Mouse (Mus musculus) midbrain, embryonic 12.5 days (tissue): Measurements from ENCODE around the gene Spg11. TPM values are rescaled to one million over a fixed set of nuclear protein-coding genes. Genes with fewer than 3 reads are reported as not detected.

Experiments
- ATAC-seq: fragments of 200-750 bp; cut with Nextera tagmentation; 2 replicates; pipeline ENCODE4 v1.8.0; 2017; ENCODE audit warnings: low read depth, moderate TSS enrichment, moderate library complexity; ENCODE audit not compliant: low FRiP score
- H3K27ac ChIP-seq: fragments of 300-500 bp; sonication (generic); replicated peaks from 2 replicates; pipeline ENCODE4 v1.5.1; 2016; ENCODE audit warnings: mild to moderate bottlenecking
- H3K27me3 ChIP-seq: fragments of 300-500 bp; sonication (generic); 2 replicates; pipeline ENCODE4 v1.6.1; 2016; ENCODE audit warnings: mild to moderate bottlenecking
- H3K36me3 ChIP-seq: fragments of 300-500 bp; sonication (generic); 2 replicates; pipeline ENCODE4 v1.6.1; 2016
- H3K4me1 ChIP-seq: fragments of 300-500 bp; sonication (generic); 2 replicates; pipeline ENCODE4 v1.6.1; 2016
- H3K4me2 ChIP-seq: fragments of 300-500 bp; sonication (generic); replicated peaks from 2 replicates; pipeline ENCODE4 v1.6.1; 2016; ENCODE audit warnings: mild to moderate bottlenecking, moderate library complexity
- H3K4me3 ChIP-seq: fragments of 300-500 bp; sonication (generic); 2 replicates; pipeline ENCODE4 v1.5.1; 2016; ENCODE audit warnings: mild to moderate bottlenecking
- H3K9ac ChIP-seq: fragments of 300-500 bp; sonication (generic); replicated peaks from 2 replicates; pipeline ENCODE4 v1.6.1; 2016; ENCODE audit warnings: mild to moderate bottlenecking, moderate library complexity
- H3K9me3 ChIP-seq: fragments of 300-500 bp; sonication (generic); 2 replicates; pipeline ENCODE4 v1.6.1; 2016; ENCODE audit warnings: mild to moderate bottlenecking
- WGBS: fragments of 180-500 bp; shearing (Covaris S2); methylation state at CpG from one replicate; pipeline ENCODE4 v1.1.7; 2016; 5-methylcytosine and 5-hydroxymethylcytosine counted together
- polyA plus RNA-seq: library from polyadenylated mRNA; unstranded; fragments of >200 nt; fragmentation: Nextera tagmentation; extraction: Ambion mirVana; gene quantifications from 2 replicates; pipeline ENCODE4 v1.2.1, GENCODE M21; 2016

Gene Spg11
- polyA plus RNA-seq, 1 experiment from 2014 or later, result 16.4 TPM

DNA sequence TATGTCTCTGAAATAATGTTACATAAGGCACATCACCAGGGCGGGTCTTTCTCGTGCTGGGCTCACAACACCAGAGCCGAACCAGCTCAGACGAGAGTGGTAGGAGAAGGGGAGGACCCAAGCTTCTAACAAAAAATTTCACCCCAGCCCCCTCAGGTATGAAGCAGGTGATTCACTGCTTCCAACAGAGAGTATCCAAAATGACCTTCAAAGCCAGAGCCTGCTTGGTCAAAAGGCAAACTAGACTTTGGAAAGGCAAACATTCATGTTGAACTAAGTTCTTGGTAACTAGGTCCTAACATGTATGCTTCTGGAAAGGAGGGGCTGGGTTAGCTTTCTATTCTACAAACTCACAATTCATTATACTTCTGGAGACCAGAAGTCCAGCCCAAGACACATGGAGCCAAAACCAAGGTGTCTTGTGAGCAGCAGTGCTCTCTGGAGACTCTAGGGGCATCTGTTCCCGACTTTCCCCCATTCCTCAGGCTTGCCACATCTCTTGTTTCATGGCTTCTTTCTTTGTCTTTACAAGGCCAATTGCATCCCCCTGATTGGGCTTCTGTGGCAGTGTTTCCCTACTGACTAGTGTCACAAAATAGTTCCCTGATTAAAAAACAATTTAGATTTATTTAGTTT, 23.3 kb upstream of the Spg11 start:
- ATAC-seq, result no peak
- H3K4me2 ChIP-seq, result no peak overlapping the region
- H3K27ac ChIP-seq, result no peak overlapping the region
- no peaks in the 10 kb centered on the region for H3K36me3 ChIP-seq
- H3K9ac ChIP-seq, result no peak overlapping the region
- 76% methylated on average over 5 of the region's 5 CpGs for WGBS
- no peak overlapping the region for H3K4me3 ChIP-seq
- no peaks in the 10 kb centered on the region for H3K9me3 ChIP-seq
- no peaks in the 10 kb centered on the region for H3K27me3 ChIP-seq
- no peaks in the 10 kb centered on the region for H3K4me1 ChIP-seq

DNA sequence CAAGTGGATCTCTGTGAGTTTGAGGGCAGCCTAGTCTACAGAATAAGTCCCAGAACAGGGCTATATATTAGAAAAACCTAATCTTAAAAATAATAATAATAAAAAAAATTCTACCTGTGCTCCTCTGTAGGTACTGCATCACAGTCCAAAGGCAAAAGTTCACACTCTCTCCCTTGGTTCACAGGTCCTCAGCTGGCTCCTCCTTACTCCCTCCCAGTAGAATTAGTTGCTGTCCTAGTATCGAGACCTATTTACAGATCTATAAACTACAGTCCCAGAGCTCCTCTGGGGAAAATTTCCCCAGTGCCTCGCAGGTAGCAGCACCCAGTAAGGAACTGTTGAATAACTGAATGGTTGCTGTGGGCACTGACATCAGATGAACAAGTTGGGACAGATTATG, 22.6 kb upstream of the Spg11 start:
- H3K4me3 ChIP-seq, result no peak overlapping the region
- no peak overlapping the region for H3K4me2 ChIP-seq
- WGBS, result 84% methylated on average over 2 of the region's 2 CpGs
- no peak for ATAC-seq
- no peak overlapping the region for H3K9ac ChIP-seq
- H3K27ac ChIP-seq, result no peak overlapping the region
- H3K9me3 ChIP-seq, result no peaks in the 10 kb centered on the region
- no peaks in the 10 kb centered on the region for H3K27me3 ChIP-seq
- H3K4me1 ChIP-seq, result no peaks in the 10 kb centered on the region
- H3K36me3 ChIP-seq, result no peaks in the 10 kb centered on the region

DNA sequence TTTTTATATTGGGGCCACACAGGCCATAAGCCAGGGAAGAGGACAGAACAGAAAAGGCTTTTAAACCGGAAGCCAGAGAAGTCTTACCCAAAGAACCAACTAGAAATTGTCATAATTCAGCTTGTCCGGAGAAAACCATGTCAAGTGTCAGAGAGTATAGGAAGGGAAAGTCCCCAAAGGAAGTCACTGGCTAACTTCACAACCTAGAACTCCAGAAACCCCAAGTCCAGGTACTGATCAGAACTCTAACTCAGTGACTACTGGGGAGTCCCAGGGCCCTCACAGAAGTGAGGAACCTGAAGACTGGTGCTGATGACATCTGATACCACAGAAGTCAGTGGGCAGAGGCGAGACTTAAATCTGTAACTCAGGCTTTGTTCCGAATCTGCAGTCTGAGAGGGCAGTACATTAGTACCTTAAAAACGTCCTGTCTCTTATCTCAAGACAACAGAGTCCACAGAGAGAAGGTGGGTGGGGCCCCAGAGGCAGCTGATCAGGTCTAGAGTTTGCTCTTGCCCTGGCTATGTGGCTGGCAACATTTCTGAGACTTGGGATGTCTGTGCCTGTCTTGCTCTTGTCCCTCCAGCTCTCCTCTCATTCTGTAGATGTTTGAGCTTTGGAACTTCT, 19.8 kb upstream of the Spg11 start:
- Histone ChIP-seq H3K9ac (no peak overlapping the region), H3K4me3 (no peak overlapping the region), H3K27ac (no peak overlapping the region), H3K27me3 (no peaks in the 10 kb centered on the region), H3K36me3 (no peaks in the 10 kb centered on the region), H3K4me2 (no peak overlapping the region), H3K4me1 (no peaks in the 10 kb centered on the region), H3K9me3 (no peaks in the 10 kb centered on the region)
- no peak for ATAC-seq
- WGBS, result 69% methylated on average over 5 of the region's 5 CpGs

DNA sequence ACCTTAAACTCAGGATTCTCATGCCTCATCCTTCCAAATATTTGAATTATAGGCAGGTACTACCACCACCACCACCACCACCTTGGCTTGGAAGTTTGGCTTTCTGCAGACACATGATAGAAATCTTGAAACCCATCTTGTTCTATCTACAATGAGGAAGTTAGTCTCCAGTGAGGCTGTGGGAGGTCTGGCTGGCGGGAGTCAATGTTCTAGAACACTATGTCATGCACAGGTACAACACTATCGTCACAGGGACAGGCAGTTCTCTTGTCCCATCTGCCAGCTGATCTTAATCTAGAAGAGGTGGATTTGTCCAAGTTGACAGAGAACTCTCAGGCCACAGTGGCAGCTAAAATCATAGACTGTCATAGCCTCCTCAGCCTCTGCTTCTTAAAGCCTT, 14.4 kb upstream of the Spg11 start:
- H3K4me1 ChIP-seq, result no peaks in the 10 kb centered on the region
- H3K27me3 ChIP-seq, result no peaks in the 10 kb centered on the region
- WGBS, result 81% methylated on average over 2 of the region's 2 CpGs
- no peak overlapping the region for H3K4me3 ChIP-seq
- H3K9ac ChIP-seq, result no peak overlapping the region
- no peak for ATAC-seq
- no peaks in the 10 kb centered on the region for H3K36me3 ChIP-seq
- H3K27ac ChIP-seq, result no peak overlapping the region
- no peaks in the 10 kb centered on the region for H3K9me3 ChIP-seq
- H3K4me2 ChIP-seq, result no peak overlapping the region

DNA sequence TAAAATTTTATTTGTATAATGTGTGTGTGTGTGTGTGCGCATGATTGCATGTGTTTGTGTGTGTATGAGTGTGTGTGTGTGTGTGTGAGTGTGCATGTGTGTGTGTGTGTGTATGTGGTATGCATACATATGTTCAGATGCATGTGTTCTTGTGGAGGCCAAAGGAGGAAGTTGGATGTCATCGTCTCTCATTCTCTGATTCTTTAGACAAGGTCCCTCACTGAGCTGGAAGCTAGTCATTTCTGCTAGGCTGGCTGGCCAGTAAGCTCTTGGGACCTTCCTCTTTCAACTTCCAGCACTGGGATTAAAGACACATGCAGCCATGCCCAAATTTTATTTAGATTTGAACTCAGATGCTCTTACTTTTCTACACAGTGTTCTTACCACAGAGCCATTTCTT, 13.9 kb upstream of the Spg11 start:
- no peaks in the 10 kb centered on the region for H3K27me3 ChIP-seq
- H3K9me3 ChIP-seq, result no peaks in the 10 kb centered on the region
- no peaks in the 10 kb centered on the region for H3K4me1 ChIP-seq
- H3K9ac ChIP-seq, result no peak overlapping the region
- no peak for ATAC-seq
- WGBS, result 78% methylated on average over 2 of the region's 2 CpGs
- H3K4me3 ChIP-seq, result no peak overlapping the region
- no peaks in the 10 kb centered on the region for H3K36me3 ChIP-seq
- no peak overlapping the region for H3K4me2 ChIP-seq
- no peak overlapping the region for H3K27ac ChIP-seq

DNA sequence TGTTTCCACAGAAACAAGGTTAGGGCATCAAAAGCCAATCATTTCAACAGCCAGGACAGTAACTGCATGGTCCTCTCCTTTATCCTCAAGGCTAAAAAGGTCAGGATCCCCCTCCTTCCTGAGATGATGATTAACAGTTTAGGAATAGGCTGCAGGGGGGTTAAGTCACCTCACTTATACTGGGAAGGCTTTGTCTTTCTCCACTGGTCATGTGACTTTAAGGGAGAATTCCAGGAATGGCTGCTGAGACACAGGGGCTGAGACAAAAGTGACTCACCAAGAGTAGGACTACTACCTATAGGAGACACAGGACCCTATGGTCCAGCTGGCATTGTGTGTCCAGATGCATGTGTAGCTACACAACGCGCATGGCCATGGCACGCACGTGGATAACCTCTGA, 9.4 kb upstream of the Spg11 start:
- H3K4me3 ChIP-seq, result no peak overlapping the region
- H3K9me3 ChIP-seq, result no peaks in the 10 kb centered on the region
- H3K4me1 ChIP-seq, result no peaks in the 10 kb centered on the region
- WGBS, result 94% methylated on average over 4 of the region's 4 CpGs
- H3K36me3 ChIP-seq, result no peaks in the 10 kb centered on the region
- no peak overlapping the region for H3K27ac ChIP-seq
- ATAC-seq, result no peak
- H3K27me3 ChIP-seq, result no peaks in the 10 kb centered on the region; the same call in 1 of the 2 replicates
- no peak overlapping the region for H3K4me2 ChIP-seq
- no peak overlapping the region for H3K9ac ChIP-seq

DNA sequence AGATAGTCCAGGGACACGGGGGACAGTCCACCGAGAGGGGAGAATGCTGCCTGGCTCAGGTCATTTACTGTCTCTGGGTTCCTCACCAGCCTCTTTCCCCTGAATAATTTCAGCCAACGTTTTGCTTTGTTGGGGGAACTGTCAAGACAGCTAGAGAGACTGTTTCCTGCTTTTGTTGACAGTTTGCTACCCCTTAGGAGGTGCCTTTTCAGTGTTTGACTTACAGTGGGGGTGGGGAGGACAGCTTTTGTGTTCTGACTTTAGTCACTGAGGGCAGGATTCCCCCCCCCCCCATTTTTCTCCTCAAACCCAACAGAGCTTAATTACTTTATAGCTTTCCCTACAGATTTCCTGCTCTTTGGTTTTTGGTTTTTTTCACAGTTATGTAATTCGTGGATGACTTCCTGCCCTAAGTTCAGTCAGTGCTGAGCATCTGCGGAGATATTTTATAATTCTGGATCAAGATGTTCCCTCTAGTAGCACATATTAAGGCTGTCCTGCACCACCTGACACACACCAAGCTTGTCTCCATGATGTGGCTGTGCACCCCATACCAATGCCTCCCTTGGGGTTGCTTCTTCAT, 8.7 kb upstream of the Spg11 start:
- no peak overlapping the region for H3K9ac ChIP-seq
- no peaks in the 10 kb centered on the region for H3K9me3 ChIP-seq
- no peak for ATAC-seq
- H3K4me2 ChIP-seq, result no peak overlapping the region
- no peak overlapping the region for H3K4me3 ChIP-seq
- no peaks in the 10 kb centered on the region for H3K36me3 ChIP-seq
- H3K27ac ChIP-seq, result no peak overlapping the region
- no peaks in the 10 kb centered on the region; the same call in 1 of the 2 replicates for H3K27me3 ChIP-seq
- 52% methylated on average over 5 of the region's 5 CpGs for WGBS
- H3K4me1 ChIP-seq, result no peaks in the 10 kb centered on the region

DNA sequence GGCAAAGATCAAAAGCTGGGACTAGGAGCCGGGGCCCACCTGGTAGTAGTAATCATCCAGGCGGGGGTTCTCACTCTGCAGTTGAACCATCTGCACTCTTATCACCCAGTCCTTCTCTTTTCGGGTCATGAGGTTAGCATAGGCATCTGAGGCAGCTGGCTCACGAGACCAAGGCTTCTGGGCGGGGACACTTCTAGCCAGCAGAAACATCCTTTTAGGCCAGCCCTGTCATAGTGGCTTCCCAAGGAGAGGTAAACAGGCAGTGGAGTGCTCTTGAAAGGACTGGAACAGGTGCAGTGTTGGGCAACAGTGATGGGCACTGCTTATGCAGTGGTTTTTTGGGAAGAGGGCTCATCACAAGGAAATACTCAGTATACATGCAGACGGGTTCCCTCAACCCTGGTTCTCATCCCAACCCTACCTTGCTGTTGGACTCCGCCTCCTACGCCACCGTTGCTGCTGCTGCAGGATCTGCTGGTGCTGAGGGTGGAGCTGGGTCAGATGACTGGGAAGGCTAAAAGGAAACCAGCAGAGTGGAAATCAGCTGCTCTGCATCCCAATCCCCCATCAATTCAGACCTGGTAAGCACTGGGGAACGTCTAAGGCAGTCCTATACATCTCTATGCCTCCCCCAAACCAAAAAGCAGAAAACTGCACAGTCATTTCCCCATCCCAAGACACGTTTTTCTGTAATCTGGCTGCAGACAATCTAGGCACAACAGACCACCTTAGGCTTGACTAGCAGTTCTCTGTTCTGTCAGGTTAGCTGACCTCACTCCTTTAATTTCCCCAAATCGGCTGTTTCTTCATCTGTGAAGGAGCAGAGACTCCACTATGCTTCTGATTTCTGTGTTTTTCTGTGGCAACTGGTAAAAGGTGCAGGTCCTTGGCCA, 7.7 kb upstream of the Spg11 start:
- Histone ChIP-seq H3K4me1 (no peaks in the 10 kb centered on the region), H3K4me3 (no peak overlapping the region), H3K9me3 (no peaks in the 10 kb centered on the region), H3K9ac (no peak overlapping the region), H3K27ac (no peak overlapping the region), H3K4me2 (no peak overlapping the region), H3K27me3 (no peaks in the 10 kb centered on the region; the same call in 1 of the 2 replicates), H3K36me3 (no peaks in the 10 kb centered on the region)
- ATAC-seq, result no peak
- WGBS, result 56% methylated on average over 12 of the region's 12 CpGs

DNA sequence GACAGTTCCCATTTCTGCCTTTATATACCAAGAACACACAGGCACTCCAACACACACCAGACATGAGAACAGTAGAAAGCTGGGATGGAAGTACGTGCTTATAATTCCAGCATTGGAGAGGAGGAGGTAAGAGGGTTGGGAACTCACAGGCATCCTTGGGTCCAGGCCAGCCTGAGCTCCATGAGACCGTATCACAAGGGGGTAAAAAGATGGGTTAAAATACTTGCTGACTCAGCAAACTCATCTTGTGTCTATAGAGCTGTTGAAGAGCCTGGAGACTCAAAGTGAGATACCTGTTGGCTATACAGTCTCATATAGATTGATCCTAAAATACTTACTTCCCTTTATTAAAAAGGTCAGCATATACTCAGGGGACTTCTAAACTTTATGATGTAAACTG, 1.3 kb downstream of the Spg11 start:
- no peaks in the 10 kb centered on the region for H3K9me3 ChIP-seq
- 89% methylated on average over 2 of the region's 2 CpGs for WGBS
- H3K9ac ChIP-seq, result no peak overlapping the region
- peaks cover 17% of the 10 kb centered on the region for H3K4me1 ChIP-seq
- peak overlapping the region; percentile 67 for H3K4me2 ChIP-seq
- ATAC-seq, result no peak
- no peak overlapping the region for H3K27ac ChIP-seq
- H3K36me3 ChIP-seq, result peaks cover 18% of the 10 kb centered on the region
- peak overlapping the region; percentile 81; the same call in 1 of the 2 replicates for H3K4me3 ChIP-seq
- H3K27me3 ChIP-seq, result no peaks in the 10 kb centered on the region

DNA sequence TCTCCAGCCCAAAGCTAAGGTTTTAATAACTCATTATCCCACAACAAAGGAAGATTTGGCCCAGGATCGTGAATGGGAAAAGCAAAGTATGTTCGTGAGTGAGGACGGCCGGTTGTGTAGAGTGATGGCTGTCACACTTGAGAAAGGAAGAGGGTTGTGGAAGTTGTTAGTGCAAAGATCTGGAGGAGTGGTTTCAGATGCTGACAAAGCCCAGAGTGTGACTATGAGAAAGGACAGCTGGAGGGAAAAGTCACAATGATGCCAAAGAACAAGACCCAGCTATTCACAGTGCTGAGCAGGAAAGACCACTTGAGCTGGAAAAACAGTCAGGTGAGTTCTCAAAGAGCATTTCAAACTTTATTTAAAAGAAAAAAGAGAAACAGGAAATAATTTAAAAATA, 8.5 kb downstream of the Spg11 start:
- no peak overlapping the region for H3K27ac ChIP-seq
- H3K4me1 ChIP-seq, result no peaks in the 10 kb centered on the region
- ATAC-seq, result no peak
- no peaks in the 10 kb centered on the region for H3K9me3 ChIP-seq
- no peak overlapping the region for H3K4me2 ChIP-seq
- WGBS, result 75% methylated on average over 4 of the region's 4 CpGs
- H3K4me3 ChIP-seq, result no peak overlapping the region
- H3K27me3 ChIP-seq, result no peaks in the 10 kb centered on the region
- no peak overlapping the region for H3K9ac ChIP-seq
- H3K36me3 ChIP-seq, result peaks cover 55% of the 10 kb centered on the region

DNA sequence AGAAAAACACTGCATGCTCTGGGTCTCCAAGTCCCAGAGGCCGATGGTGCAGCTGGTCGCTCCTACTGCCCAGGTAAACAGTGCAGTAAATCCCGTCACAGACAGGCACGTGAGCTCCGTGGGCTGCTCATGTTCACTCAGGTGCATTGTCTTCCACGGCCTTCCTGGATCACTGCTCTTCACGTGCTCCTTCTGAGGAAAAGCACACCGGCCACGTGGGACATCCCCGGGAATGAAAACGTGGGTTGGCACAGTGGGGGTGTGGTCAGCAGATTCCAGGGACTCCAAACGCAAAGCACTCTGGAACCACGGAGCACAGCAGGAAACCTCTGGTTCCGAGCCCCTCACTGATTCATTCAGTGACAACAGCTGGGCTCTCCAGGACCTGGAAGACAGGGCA, 10.1 kb downstream of the Spg11 start:
- Histone ChIP-seq H3K27me3 (no peaks in the 10 kb centered on the region), H3K4me1 (no peaks in the 10 kb centered on the region), H3K36me3 (peaks cover 48% of the 10 kb centered on the region), H3K4me3 (no peak overlapping the region), H3K9ac (no peak overlapping the region), H3K9me3 (no peaks in the 10 kb centered on the region), H3K27ac (no peak overlapping the region), H3K4me2 (no peak overlapping the region)
- 86% methylated on average over 14 of the region's 14 CpGs for WGBS
- ATAC-seq, result no peak

DNA sequence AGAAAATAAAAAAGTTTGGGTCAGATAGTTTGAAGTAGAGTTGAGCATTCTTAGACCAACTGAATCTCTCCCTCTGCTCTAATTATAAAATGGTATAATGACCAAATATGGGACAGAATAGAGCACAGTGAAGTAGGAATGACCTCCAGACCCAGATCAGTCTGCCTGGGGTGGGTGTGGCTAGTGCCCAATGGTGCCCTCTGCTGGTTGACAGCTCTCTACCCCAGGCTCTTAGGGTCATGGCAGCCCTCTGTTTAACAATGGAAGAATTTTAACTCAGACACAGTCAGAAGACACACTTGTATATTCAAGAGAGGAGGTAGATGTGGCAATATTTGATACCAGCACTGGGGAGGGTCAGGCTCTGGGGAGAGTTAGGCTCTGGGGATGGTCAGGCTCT, 16.1 kb downstream of the Spg11 start:
- Histone ChIP-seq H3K9me3 (no peaks in the 10 kb centered on the region), H3K4me2 (no peak overlapping the region), H3K27ac (no peak overlapping the region), H3K36me3 (peaks cover 55% of the 10 kb centered on the region), H3K27me3 (no peaks in the 10 kb centered on the region), H3K9ac (no peak overlapping the region), H3K4me3 (no peak overlapping the region), H3K4me1 (no peaks in the 10 kb centered on the region)
- no peak for ATAC-seq
